In the genomic region with DNA sequence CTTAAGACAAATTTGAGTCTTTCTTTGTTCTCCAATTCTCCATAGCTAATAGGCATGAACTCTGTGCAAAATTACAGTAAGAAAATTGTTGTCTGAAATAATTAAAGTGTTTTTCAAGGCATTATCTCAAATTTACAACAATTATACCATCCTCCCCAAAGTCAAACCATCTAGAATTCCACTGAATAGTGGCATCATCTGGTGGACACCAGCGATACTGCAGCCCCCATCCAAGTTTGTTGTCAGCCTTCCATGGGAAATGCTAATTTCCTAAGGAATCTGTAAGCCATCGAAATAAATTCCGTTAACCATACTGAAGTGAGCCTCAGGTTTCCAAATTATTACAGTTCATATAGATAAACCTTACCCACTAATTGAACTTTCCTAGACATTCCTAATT, we compare ENCODE assay signal across 11 mouse cellular contexts.
DNase-seq lines count a peak whose midpoint lies in the region; ATAC-seq and TF ChIP-seq lines count a peak whose summit lies in the region.
"Had no signal": no experiment of that assay in that cellular context is flagged by ENCODE, and none has a peak within 500 bp of the region (broad histone marks: within the 10 kb centered on the region; RNA-seq: fewer than 3 reads in every experiment).

No protein-coding gene starts in this region.

- no peaks in the 10 kb centered on the region for H3K9me3 ChIP-seq in midbrain, embryonic 11.5 days (ENCODE audit: control insufficient read depth, low read length)
- no peaks in the 10 kb centered on the region for H3K9me3 ChIP-seq in midbrain, embryonic 16.5 days (replicated peaks; ENCODE audit: control insufficient read depth, low read length, poor library complexity, severe bottlenecking)
- no peaks in the 10 kb centered on the region for H3K9me3 ChIP-seq in embryonic facial prominence, embryonic 14.5 days (ENCODE audit: control insufficient read depth, low read length)
- H3K9me3 ChIP-seq: limb, embryonic 13.5 days; neural tube, embryonic 13.5 days had no signal

- no peak overlapping the region for H3K4me3 ChIP-seq in gastrocnemius, adult 2 months
- no peak overlapping the region for H3K4me3 ChIP-seq in midbrain, embryonic 11.5 days (ENCODE audit: low read depth, low read length)
- no peak overlapping the region for H3K4me3 ChIP-seq in midbrain, embryonic 16.5 days (ENCODE audit: low read depth, low read length)
- no peak overlapping the region for H3K4me3 ChIP-seq in embryonic facial prominence, embryonic 14.5 days (ENCODE audit: low read depth, low read length)
- H3K4me3 ChIP-seq: limb, embryonic 13.5 days; neural tube, embryonic 13.5 days had no signal

- no peak overlapping the region for H3K4me2 ChIP-seq in midbrain, embryonic 11.5 days
- no peak overlapping the region for H3K4me2 ChIP-seq in midbrain, embryonic 16.5 days (ENCODE audit: low read length)
- no peak overlapping the region for H3K4me2 ChIP-seq in embryonic facial prominence, embryonic 14.5 days (ENCODE audit: low read depth, low read length)
- H3K4me2 ChIP-seq: limb, embryonic 13.5 days; neural tube, embryonic 13.5 days had no signal

- intact Hi-C loops in gastrocnemius, adult 2 months (cut with DNase I): no loop called here

- H3K9ac ChIP-seq in midbrain, embryonic 11.5 days (ENCODE audit: low read length): no peak overlapping the region
- no peak overlapping the region for H3K9ac ChIP-seq in midbrain, embryonic 16.5 days (ENCODE audit: low read depth, low read length)
- H3K9ac ChIP-seq in embryonic facial prominence, embryonic 14.5 days (ENCODE audit: low read depth, low read length): no peak overlapping the region
- H3K9ac ChIP-seq: limb, embryonic 13.5 days; neural tube, embryonic 13.5 days had no signal

- no peak for ATAC-seq in midbrain, embryonic 11.5 days (ENCODE audit: low FRiP score)
- no peak for ATAC-seq in midbrain, embryonic 16.5 days
- ATAC-seq in embryonic facial prominence, embryonic 14.5 days (ENCODE audit: low read depth): peak; percentile 34; the same call in 1 of the 2 replicates

- peaks cover 14% of the 10 kb centered on the region; the same call in 1 of the 2 replicates for H3K27me3 ChIP-seq in midbrain, embryonic 11.5 days (ENCODE audit: control insufficient read depth, insufficient read depth, low read length)
- H3K27me3 ChIP-seq in midbrain, embryonic 16.5 days (ENCODE audit: control insufficient read depth, insufficient read depth, low read depth, low read length): no peaks in the 10 kb centered on the region
- no peaks in the 10 kb centered on the region for H3K27me3 ChIP-seq in embryonic facial prominence, embryonic 14.5 days (replicated peaks; ENCODE audit: control insufficient read depth, insufficient read depth, low read length)
- H3K27me3 ChIP-seq: limb, embryonic 13.5 days had no signal

- 45% methylated on average over 3 of the region's 3 CpGs for WGBS in midbrain, embryonic 11.5 days
- 36% methylated on average over 3 of the region's 3 CpGs for WGBS in midbrain, embryonic 16.5 days
- 44% methylated on average over 3 of the region's 3 CpGs for WGBS in embryonic facial prominence, embryonic 14.5 days

- H3K4me1 ChIP-seq in midbrain, embryonic 11.5 days (ENCODE audit: control insufficient read depth, insufficient read depth, low read length): peaks cover 18% of the 10 kb centered on the region
- H3K4me1 ChIP-seq in midbrain, embryonic 16.5 days (ENCODE audit: control insufficient read depth, insufficient read depth, low read length): peaks cover 17% of the 10 kb centered on the region
- no peaks in the 10 kb centered on the region; the same call in 1 of the 2 replicates for H3K4me1 ChIP-seq in embryonic facial prominence, embryonic 14.5 days (ENCODE audit: control insufficient read depth, insufficient read depth, low read length)
- H3K4me1 ChIP-seq: limb, embryonic 13.5 days had no signal

- no peak overlapping the region for H3K27ac ChIP-seq in gastrocnemius, adult 2 months
- H3K27ac ChIP-seq in midbrain, embryonic 11.5 days (ENCODE audit: low read depth, low read length): no peak overlapping the region
- H3K27ac ChIP-seq in midbrain, embryonic 16.5 days (ENCODE audit: low read length): no peak overlapping the region
- H3K27ac ChIP-seq in embryonic facial prominence, embryonic 14.5 days (replicated peaks; ENCODE audit: low read depth, low read length): no peak overlapping the region
- H3K27ac ChIP-seq: limb, embryonic 13.5 days; neural tube, embryonic 13.5 days had no signal

- TF ChIP-seq CTCF in gastrocnemius, adult 2 months (IDR thresholded peaks at IDR 0.05): peak; percentile 55

- no peaks in the 10 kb centered on the region for H3K36me3 ChIP-seq in midbrain, embryonic 11.5 days (ENCODE audit: control insufficient read depth, insufficient read depth, low read length)
- no peaks in the 10 kb centered on the region for H3K36me3 ChIP-seq in midbrain, embryonic 16.5 days (ENCODE audit: control insufficient read depth, insufficient read depth, low read length)
- H3K36me3 ChIP-seq in embryonic facial prominence, embryonic 14.5 days (ENCODE audit: control insufficient read depth, insufficient read depth, low read length): no peaks in the 10 kb centered on the region
- H3K36me3 ChIP-seq: limb, embryonic 13.5 days; neural tube, embryonic 13.5 days had no signal

- DNase-seq in gastrocnemius, adult 2 months: no peak
- no peak for DNase-seq in gastrocnemius, adult 8-10 months (ENCODE audit: low spot score in 2 of 2)
- DNase-seq in midbrain, embryonic 11.5 days (ENCODE audit: low spot score, missing footprints): peak; percentile 89
- DNase-seq in embryonic facial prominence, embryonic 14.5 days (ENCODE audit: low spot score): peak; percentile 31
- DNase-seq in right cerebral cortex, postnatal 10 days (ENCODE audit: low spot score in 2 of 2): peak; percentile 51 to 66
- DNase-seq in urinary bladder, postnatal 4 days (ENCODE audit: low spot score in 2 of 2): no peak
- no peak for DNase-seq in neural tube, embryonic 10.5 days (ENCODE audit: extremely low spot score, low spot score)
- DNase-seq: thymus, postnatal 14 days had no signal

Comparison
In these comparisons a context has a peak if more than half of its experiments do, and no peak if none do; other contexts are left out.
1. DNase-seq: peak in midbrain, embryonic 11.5 days (single experiment), embryonic facial prominence, embryonic 14.5 days (single experiment) and right cerebral cortex, postnatal 10 days (2 of 2); none in gastrocnemius, adult 2 months (single experiment), gastrocnemius, adult 8-10 months (0 of 2), urinary bladder, postnatal 4 days (0 of 2) and neural tube, embryonic 10.5 days (single experiment).